Mouse (Mus musculus) megakaryocyte, embryonic 14.5 days (primary cell): ENCODE measurements at regions not wholly inside any gene's neighbourhood (a gene's known extent, or its start where the extent isn't known, plus 50 kb on each side); places are given as distances from the start of the nearest gene placed in this dataset.

ENCODE experiments used
- FLI1 ChIP-seq: IDR thresholded peaks from 2 replicates; pipeline ENCODE4 v1.6.1; 2012; ENCODE audit warnings: low read length, inconsistent platforms, mixed read lengths
- GATA1 ChIP-seq: IDR thresholded peaks from 3 replicates; pipeline ENCODE4 v1.6.1; 2012; ENCODE audit warnings: mixed read lengths, low read length, inconsistent platforms, borderline replicate concordance

DNA sequence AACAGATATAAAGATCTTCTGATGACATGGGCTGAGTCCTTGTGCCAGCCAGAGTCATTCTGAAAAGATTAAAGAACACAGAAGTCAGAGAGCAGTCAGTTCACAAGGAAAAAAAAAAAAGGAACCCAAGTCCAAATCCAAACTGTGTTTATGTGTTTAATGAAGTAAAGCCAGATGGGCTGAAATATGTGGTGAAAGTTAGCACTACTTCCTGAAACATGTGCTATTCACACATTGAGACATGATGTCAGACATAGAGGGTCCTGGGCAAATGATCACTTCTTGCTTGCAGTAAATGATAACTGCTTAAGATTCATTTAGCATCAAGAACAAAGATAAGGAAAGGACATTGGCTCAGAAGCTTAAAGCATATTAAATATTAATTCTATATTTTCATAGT is 439.8 kb downstream of the Nova1 start:
- TF ChIP-seq GATA1 (no peak), FLI1 (no peak)
